Mouse (Mus musculus): ENCODE data around the gene Ccn5. TPM values are rescaled to one million over a fixed set of nuclear protein-coding genes. Genes with fewer than 3 reads are reported as not detected.

Gene Ccn5
- polyA plus RNA-seq, 1 experiment from 2014 or later = 0.68 TPM

GRCm38 (mm10) chr2:163788484-163788883 lies 32.2 kb upstream of the Ccn5 start:
- DNase-seq (peak; percentile 80), ATAC-seq (ENCODE audit: insufficient read depth) (peak; percentile 35; the same call in 1 of the 2 replicates)
- no peak overlapping the region for H3K9ac ChIP-seq
- H3K9me3 ChIP-seq (ENCODE audit: low read depth, low read length) = no peaks in the 10 kb centered on the region
- no peak overlapping the region for H3K27ac ChIP-seq (ENCODE audit: low read depth)
- no peak overlapping the region for H3K4me2 ChIP-seq
- 63% methylated on average over 4 of the region's 4 CpGs for WGBS
- H3K4me1 ChIP-seq (ENCODE audit: insufficient read depth) = no peaks in the 10 kb centered on the region
- H3K4me3 ChIP-seq (ENCODE audit: low read depth, low read length) = no peak overlapping the region
- TF ChIP-seq CTCF (IDR thresholded peaks at IDR 0.05; ENCODE audit: low read depth) = peak; percentile 75
- H3K36me3 ChIP-seq (ENCODE audit: insufficient read depth) = no peaks in the 10 kb centered on the region
- no peaks in the 10 kb centered on the region for H3K27me3 ChIP-seq (ENCODE audit: insufficient read depth, low read length)

GRCm38 (mm10) chr2:163798411-163798810 lies 22.2 kb upstream of the Ccn5 start:
- H3K27ac ChIP-seq (ENCODE audit: low read depth) = no peak overlapping the region
- no peak overlapping the region for H3K9ac ChIP-seq
- no peak for ATAC-seq (ENCODE audit: insufficient read depth)
- H3K27me3 ChIP-seq (ENCODE audit: insufficient read depth, low read length) = no peaks in the 10 kb centered on the region
- no peak overlapping the region for H3K4me3 ChIP-seq (ENCODE audit: low read depth, low read length)
- 57% methylated on average over 7 of the region's 7 CpGs for WGBS
- no peak for TF ChIP-seq CTCF (IDR thresholded peaks at IDR 0.05; ENCODE audit: low read depth)
- peak; percentile 42 for DNase-seq
- no peaks in the 10 kb centered on the region for H3K4me1 ChIP-seq (ENCODE audit: insufficient read depth)
- H3K36me3 ChIP-seq (ENCODE audit: insufficient read depth) = no peaks in the 10 kb centered on the region
- H3K9me3 ChIP-seq (ENCODE audit: low read depth, low read length) = no peaks in the 10 kb centered on the region
- no peak overlapping the region for H3K4me2 ChIP-seq

GRCm38 (mm10) chr2:163800832-163801231 lies 19.8 kb upstream of the Ccn5 start:
- Histone ChIP-seq H3K9me3 (ENCODE audit: low read depth, low read length) (no peaks in the 10 kb centered on the region), H3K9ac (no peak overlapping the region), H3K4me3 (ENCODE audit: low read depth, low read length) (no peak overlapping the region), H3K36me3 (ENCODE audit: insufficient read depth) (no peaks in the 10 kb centered on the region), H3K4me2 (no peak overlapping the region), H3K27me3 (ENCODE audit: insufficient read depth, low read length) (no peaks in the 10 kb centered on the region), H3K27ac (ENCODE audit: low read depth) (no peak overlapping the region), H3K4me1 (ENCODE audit: insufficient read depth) (no peaks in the 10 kb centered on the region)
- no peak for ATAC-seq (ENCODE audit: insufficient read depth)
- 35% methylated on average over 3 of the region's 3 CpGs for WGBS
- peak; percentile 29 for DNase-seq
- TF ChIP-seq CTCF (IDR thresholded peaks at IDR 0.05; ENCODE audit: low read depth) = no peak

GRCm38 (mm10) chr2:163801406-163801805 lies 19.3 kb upstream of the Ccn5 start:
- no peaks in the 10 kb centered on the region for H3K27me3 ChIP-seq (ENCODE audit: insufficient read depth, low read length)
- H3K9me3 ChIP-seq (ENCODE audit: low read depth, low read length) = no peaks in the 10 kb centered on the region
- no peak overlapping the region for H3K4me3 ChIP-seq (ENCODE audit: low read depth, low read length)
- H3K4me2 ChIP-seq = no peak overlapping the region
- no peak overlapping the region for H3K27ac ChIP-seq (ENCODE audit: low read depth)
- no peak for ATAC-seq (ENCODE audit: insufficient read depth)
- H3K4me1 ChIP-seq (ENCODE audit: insufficient read depth) = no peaks in the 10 kb centered on the region
- no peaks in the 10 kb centered on the region for H3K36me3 ChIP-seq (ENCODE audit: insufficient read depth)
- no peak overlapping the region for H3K9ac ChIP-seq
- WGBS = 70% methylated on average over 5 of the region's 5 CpGs
- no peak for DNase-seq
- TF ChIP-seq CTCF (IDR thresholded peaks at IDR 0.05; ENCODE audit: low read depth) = no peak

- no peak for ATAC-seq (ENCODE audit: insufficient read depth)
- no peaks in the 10 kb centered on the region for H3K9me3 ChIP-seq (ENCODE audit: low read depth, low read length)
- H3K4me2 ChIP-seq = no peak overlapping the region
- no peak overlapping the region for H3K4me3 ChIP-seq (ENCODE audit: low read depth, low read length)
- DNase-seq = no peak
- WGBS = 62% methylated on average over 5 of the region's 5 CpGs
- TF ChIP-seq CTCF (IDR thresholded peaks at IDR 0.05; ENCODE audit: low read depth) = no peak
- no peaks in the 10 kb centered on the region for H3K27me3 ChIP-seq (ENCODE audit: insufficient read depth, low read length)
- no peak overlapping the region for H3K27ac ChIP-seq (ENCODE audit: low read depth)
- no peaks in the 10 kb centered on the region for H3K36me3 ChIP-seq (ENCODE audit: insufficient read depth)
- no peaks in the 10 kb centered on the region for H3K4me1 ChIP-seq (ENCODE audit: insufficient read depth)
- H3K9ac ChIP-seq = no peak overlapping the region
Measured at GRCm38 (mm10) chr2:163803838-163804237, 16.8 kb upstream of the Ccn5 start.

- 75% methylated on average over 4 of the region's 4 CpGs for WGBS
- no peak overlapping the region for H3K9ac ChIP-seq
- H3K9me3 ChIP-seq (ENCODE audit: low read depth, low read length) = no peaks in the 10 kb centered on the region
- no peak for TF ChIP-seq CTCF (IDR thresholded peaks at IDR 0.05; ENCODE audit: low read depth)
- no peak overlapping the region for H3K27ac ChIP-seq (ENCODE audit: low read depth)
- no peak overlapping the region for H3K4me2 ChIP-seq
- DNase-seq = no peak
- ATAC-seq (ENCODE audit: insufficient read depth) = no peak
- no peak overlapping the region for H3K4me3 ChIP-seq (ENCODE audit: low read depth, low read length)
- H3K4me1 ChIP-seq (ENCODE audit: insufficient read depth) = no peaks in the 10 kb centered on the region
- no peaks in the 10 kb centered on the region for H3K27me3 ChIP-seq (ENCODE audit: insufficient read depth, low read length)
- H3K36me3 ChIP-seq (ENCODE audit: insufficient read depth) = no peaks in the 10 kb centered on the region
Measured at GRCm38 (mm10) chr2:163809166-163809565, 11.5 kb upstream of the Ccn5 start.

- Histone ChIP-seq H3K9ac (no peak overlapping the region), H3K27ac (ENCODE audit: low read depth) (no peak overlapping the region), H3K4me3 (ENCODE audit: low read depth, low read length) (no peak overlapping the region), H3K4me2 (no peak overlapping the region), H3K36me3 (ENCODE audit: insufficient read depth) (no peaks in the 10 kb centered on the region), H3K9me3 (ENCODE audit: low read depth, low read length) (no peaks in the 10 kb centered on the region), H3K4me1 (ENCODE audit: insufficient read depth) (no peaks in the 10 kb centered on the region), H3K27me3 (ENCODE audit: insufficient read depth, low read length) (no peaks in the 10 kb centered on the region)
- no peak for TF ChIP-seq CTCF (IDR thresholded peaks at IDR 0.05; ENCODE audit: low read depth)
- WGBS = 24% methylated on average over 7 of the region's 7 CpGs
- peak; percentile 47 for DNase-seq
- ATAC-seq (ENCODE audit: insufficient read depth) = no peak
Measured at GRCm38 (mm10) chr2:163809704-163810103, 11.0 kb upstream of the Ccn5 start.

GRCm38 (mm10) chr2:163813077-163813476 lies 7.6 kb upstream of the Ccn5 start:
- whole genome bisulfite sequencing = 60% methylated on average over 5 of the region's 5 CpGs
- H3K36me3 ChIP-seq (ENCODE audit: insufficient read depth) = no peaks in the 10 kb centered on the region
- no peak overlapping the region for H3K4me2 ChIP-seq
- no peaks in the 10 kb centered on the region for H3K27me3 ChIP-seq (ENCODE audit: insufficient read depth, low read length)
- ATAC-seq (ENCODE audit: insufficient read depth) = no peak
- H3K9me3 ChIP-seq (ENCODE audit: low read depth, low read length) = no peaks in the 10 kb centered on the region
- no peak for TF ChIP-seq CTCF (IDR thresholded peaks at IDR 0.05; ENCODE audit: low read depth)
- DNase-seq = no peak
- H3K9ac ChIP-seq = no peak overlapping the region
- no peaks in the 10 kb centered on the region for H3K4me1 ChIP-seq (ENCODE audit: insufficient read depth)
- no peak overlapping the region for H3K27ac ChIP-seq (ENCODE audit: low read depth)
- no peak overlapping the region for H3K4me3 ChIP-seq (ENCODE audit: low read depth, low read length)

All from lung, embryonic 14.5 days (tissue).